18 mouse cellular contexts compared by ENCODE assay signal in genomic region chr8:6179602-6180001, GRCm38 (mm10).
"Had no signal": no experiment of that assay in that cellular context is flagged by ENCODE, and none has a peak within 500 bp of the region (broad histone marks: within the 10 kb centered on the region; RNA-seq: fewer than 3 reads in every experiment).

No protein-coding gene starts in this region.

- H3K36me3 ChIP-seq: kidney, embryonic 15.5 days; liver, embryonic 13.5 days; midbrain, embryonic 12.5 days; midbrain, embryonic 15.5 days; neural tube, embryonic 12.5 days; neural tube, embryonic 15.5 days; stomach, embryonic 15.5 days had no signal

- ATAC-seq: midbrain, embryonic 15.5 days had no signal

- DNase-seq: kidney, adult 2 months; kidney, postnatal 10 days; kidney, postnatal 36 days; liver, embryonic 13.5 days; lung, adult 2 months; lung, postnatal 14 days; lung, postnatal 4 days; right cerebral cortex, adult 18-20 months; right cerebral cortex, postnatal 14 days; right cerebral cortex, postnatal 4 days; thymus, adult 18-20 months; thymus, postnatal 14 days had no signal

- H3K27me3 ChIP-seq: kidney, embryonic 15.5 days; liver, embryonic 13.5 days; midbrain, embryonic 12.5 days; midbrain, embryonic 15.5 days; neural tube, embryonic 12.5 days; neural tube, embryonic 15.5 days; stomach, embryonic 15.5 days had no signal
